Mouse (Mus musculus): ENCODE data around the gene Mfap3.

- TF ChIP-seq CTCF (IDR thresholded peaks at IDR 0.05) (no peak), EP300 (IDR thresholded peaks at IDR 0.05; ENCODE audit: insufficient read depth, low read depth, low read length) (no peak), POLR2A (IDR thresholded peaks at IDR 0.05; ENCODE audit: insufficient read depth, low read depth, low read length) (no peak)
Observed at GRCm38 (mm10) chr11:57551016-57551415, 32.6 kb downstream of the Mfap3 start.

Measured in heart, adult 2 months (tissue).